Mouse (Mus musculus) layer of hippocampus, adult 2 months (tissue): ENCODE data around the gene Usp7. TPM values are rescaled to one million over a fixed set of nuclear protein-coding genes. Genes with fewer than 3 reads are reported as not detected.
"Not testable (repeated sequence)": the region's sequence is repeated elsewhere in the genome, so short reads cannot be mapped to it uniquely, and the experiment has no call there.

Source experiments
- DNase-seq, 2 experiments: peaks; one replicate each; pipeline ENCODE4 v3.0.0; 2022; ENCODE audit warnings: low spot score in 2 of 2
- H3K27ac ChIP-seq: fragments of 200-600 bp; 2 replicates; pipeline ENCODE4 v1.8.1; 2022
- H3K4me3 ChIP-seq: fragments of 200-600 bp; 2 replicates; pipeline ENCODE4 v1.8.1; 2022; ENCODE audit warnings: mild to moderate bottlenecking
- CTCF ChIP-seq: fragments of 200-600 bp; conservative IDR thresholded peaks from 2 replicates; pipeline ENCODE4 v1.8.1; 2022; ENCODE audit warnings: antibody characterized with exemption, mild to moderate bottlenecking, moderate library complexity
- total RNA-seq, 2 experiments: library from RNA; stranded (reverse); gene quantifications; 2 replicates each; pipeline ENCODE4 v1.2.3; 2021

Gene Usp7
- total RNA-seq, 2 experiments from 2014 or later, result 163 to 168 TPM

DNA sequence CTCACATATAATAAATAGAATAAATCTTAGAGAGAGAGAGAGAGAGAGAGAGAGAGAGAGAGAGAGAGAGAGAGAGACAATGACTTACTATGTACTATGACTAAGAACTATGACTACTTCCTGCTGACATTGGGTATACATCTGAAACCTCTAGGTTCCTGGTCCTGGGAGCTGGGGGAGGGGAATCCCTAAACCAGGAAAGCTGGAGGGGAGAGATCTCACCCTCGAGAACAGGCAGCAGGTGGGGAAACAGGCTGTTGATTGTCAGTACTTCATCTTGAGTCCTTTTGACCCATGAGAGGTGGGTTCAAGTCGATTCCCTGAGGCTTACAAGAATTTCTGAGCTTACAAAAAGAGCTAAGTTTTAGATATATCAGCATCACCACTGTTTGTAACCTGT, 14.9 kb downstream of the Usp7 start:
- no peak for DNase-seq
- H3K4me3 ChIP-seq, result no peak overlapping the region
- TF ChIP-seq CTCF, result no peak
- H3K27ac ChIP-seq, result no peak overlapping the region

DNA sequence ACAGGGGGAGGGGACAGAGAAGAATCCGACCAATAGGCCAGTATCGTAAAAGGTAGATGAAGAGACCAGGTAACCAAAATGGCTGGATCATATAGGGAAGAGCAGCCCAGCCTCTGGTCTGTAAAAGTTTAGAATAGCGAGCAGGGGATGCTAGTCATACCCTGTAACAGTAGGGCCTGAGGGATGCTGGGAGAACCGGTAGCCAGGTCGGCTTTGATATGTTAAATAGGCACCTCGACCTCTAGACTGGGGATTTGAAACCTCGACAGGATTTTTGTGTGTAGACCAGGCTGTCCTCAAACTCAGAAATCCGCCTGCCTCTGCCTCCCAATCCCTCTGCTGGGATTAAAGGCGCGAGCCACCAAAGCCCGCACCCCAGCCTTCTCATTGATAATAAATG, 15.5 kb downstream of the Usp7 start:
- H3K4me3 ChIP-seq, result no peak overlapping the region
- TF ChIP-seq CTCF, result no peak
- DNase-seq, result no peak
- no peak overlapping the region for H3K27ac ChIP-seq

- DNase-seq, result no peak
- Histone ChIP-seq H3K27ac (no peak overlapping the region), H3K4me3 (no peak overlapping the region)
- peak; percentile 32 for TF ChIP-seq CTCF
Measured at GRCm38 (mm10) chr16:8771086-8771485, 21.0 kb downstream of the Usp7 start.

DNA sequence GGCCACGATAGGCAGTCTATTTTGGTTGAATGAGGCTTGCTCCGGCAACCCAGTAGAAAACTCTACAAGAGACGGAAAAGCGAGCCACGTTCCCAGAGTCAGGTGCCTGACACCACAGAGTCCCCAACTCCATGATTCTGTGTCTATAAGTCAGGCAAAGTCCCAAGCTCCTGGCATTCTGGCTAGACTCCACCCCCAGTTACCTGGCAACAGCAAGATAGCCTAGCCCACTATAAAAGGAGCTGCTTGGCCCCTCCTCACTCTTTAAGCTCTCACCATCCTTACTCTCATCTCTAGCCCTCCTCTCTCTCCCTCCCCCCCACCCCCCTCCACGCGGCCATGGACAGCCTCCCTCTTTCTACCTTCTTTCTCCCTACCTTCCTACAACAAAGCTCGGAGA, 21.8 kb downstream of the Usp7 start:
- not testable (repeated sequence) for H3K27ac ChIP-seq, H3K4me3 ChIP-seq, DNase-seq

- Histone ChIP-seq H3K4me3 (no peak overlapping the region), H3K27ac (no peak overlapping the region)
- TF ChIP-seq CTCF, result peak; percentile 33; the same call in 1 of the 2 replicates
- DNase-seq, result no peak
Measured at GRCm38 (mm10) chr16:8769466-8769865, 22.6 kb downstream of the Usp7 start.

GRCm38 (mm10) chr16:8769065-8769464, 23.0 kb downstream of the Usp7 start:
- DNase-seq, result peak; percentile 52 to 73
- Histone ChIP-seq H3K4me3 (no peak overlapping the region), H3K27ac (peak overlapping the region; percentile 78)
- peak; percentile 85 for TF ChIP-seq CTCF

DNA sequence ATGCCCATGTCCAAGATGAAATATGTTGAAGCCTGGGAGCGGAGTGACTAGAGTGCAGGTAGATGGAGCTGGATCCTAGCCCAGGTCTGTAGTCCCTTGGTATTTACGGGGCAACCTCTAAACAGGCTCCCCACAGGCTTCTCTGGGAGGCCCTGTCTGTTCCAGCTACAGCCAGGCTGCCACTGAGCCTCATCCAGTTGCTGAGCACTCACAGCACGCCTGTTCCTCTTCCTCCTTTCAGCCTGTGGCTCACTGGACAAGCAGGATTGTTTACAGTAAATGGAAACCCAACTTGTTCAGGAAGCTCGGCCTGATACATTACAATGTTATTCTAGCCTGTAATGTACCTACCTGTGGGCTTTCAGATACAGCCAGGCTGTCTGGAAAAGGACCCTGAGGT, 23.5 kb downstream of the Usp7 start:
- no peak for DNase-seq
- Histone ChIP-seq H3K4me3 (no peak overlapping the region), H3K27ac (peak overlapping the region; percentile 78)
- TF ChIP-seq CTCF, result no peak

DNA sequence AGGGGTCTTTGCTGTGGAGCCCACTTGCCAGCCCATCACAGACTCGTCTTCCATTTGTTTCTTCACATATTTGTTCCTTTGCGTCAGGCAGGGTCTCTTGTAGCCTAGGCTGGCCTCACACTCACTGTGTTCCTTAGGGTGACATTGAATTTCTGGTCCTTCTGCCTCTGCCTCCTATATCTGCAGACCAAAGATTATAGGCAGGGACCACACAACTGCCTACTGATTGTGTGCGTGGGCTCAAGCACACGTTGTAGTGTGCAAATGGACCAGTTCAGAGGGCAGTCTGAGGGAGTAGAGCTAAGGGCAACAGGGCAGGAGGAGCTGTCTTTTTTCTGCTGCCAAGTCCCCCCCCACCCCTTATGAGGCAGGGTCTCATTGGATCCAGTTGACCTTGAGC, 24.0 kb downstream of the Usp7 start:
- Histone ChIP-seq H3K4me3 (no peak overlapping the region), H3K27ac (peak overlapping the region; percentile 78)
- TF ChIP-seq CTCF, result no peak
- DNase-seq, result no peak

GRCm38 (mm10) chr16:8767133-8768052, 24.7 kb downstream of the Usp7 start:
- DNase-seq, result peak in 1 of 2 experiments; percentile 17
- Histone ChIP-seq H3K4me3 (no peak overlapping the region), H3K27ac (peak overlapping the region; percentile 78)
- TF ChIP-seq CTCF, result no peak

GRCm38 (mm10) chr16:8766196-8766595, 25.9 kb downstream of the Usp7 start:
- no peak overlapping the region for H3K27ac ChIP-seq
- no peak for DNase-seq
- H3K4me3 ChIP-seq, result no peak overlapping the region
- TF ChIP-seq CTCF, result no peak

- DNase-seq, result no peak
- TF ChIP-seq CTCF, result no peak
- Histone ChIP-seq H3K4me3 (no peak overlapping the region), H3K27ac (peak overlapping the region; percentile 69; the same call in 1 of the 2 replicates)
Measured at GRCm38 (mm10) chr16:8764124-8764907, 27.8 kb downstream of the Usp7 start.

- peak; percentile 21; the same call in 1 of the 2 replicates for TF ChIP-seq CTCF
- Histone ChIP-seq H3K27ac (peak overlapping the region; percentile 69), H3K4me3 (no peak overlapping the region)
- peak; percentile 35 to 41 for DNase-seq
Measured at GRCm38 (mm10) chr16:8763028-8763427, 29.1 kb downstream of the Usp7 start.

GRCm38 (mm10) chr16:8761894-8762293, 30.2 kb downstream of the Usp7 start:
- Histone ChIP-seq H3K4me3 (no peak overlapping the region), H3K27ac (no peak overlapping the region)
- TF ChIP-seq CTCF, result no peak
- no peak for DNase-seq
